Mouse (Mus musculus) adipocyte (in vitro differentiated cells): ENCODE data around the gene Hexb.
"Not testable (repeated sequence)": the region's sequence is repeated elsewhere in the genome, so short reads cannot be mapped to it uniquely, and the experiment has no call there.

Experiments
- DNase-seq: peaks from one replicate; pipeline ENCODE4 v3.0.0-alpha.2; 2016; ENCODE audit warnings: low spot score

Gene Hexb

DNA sequence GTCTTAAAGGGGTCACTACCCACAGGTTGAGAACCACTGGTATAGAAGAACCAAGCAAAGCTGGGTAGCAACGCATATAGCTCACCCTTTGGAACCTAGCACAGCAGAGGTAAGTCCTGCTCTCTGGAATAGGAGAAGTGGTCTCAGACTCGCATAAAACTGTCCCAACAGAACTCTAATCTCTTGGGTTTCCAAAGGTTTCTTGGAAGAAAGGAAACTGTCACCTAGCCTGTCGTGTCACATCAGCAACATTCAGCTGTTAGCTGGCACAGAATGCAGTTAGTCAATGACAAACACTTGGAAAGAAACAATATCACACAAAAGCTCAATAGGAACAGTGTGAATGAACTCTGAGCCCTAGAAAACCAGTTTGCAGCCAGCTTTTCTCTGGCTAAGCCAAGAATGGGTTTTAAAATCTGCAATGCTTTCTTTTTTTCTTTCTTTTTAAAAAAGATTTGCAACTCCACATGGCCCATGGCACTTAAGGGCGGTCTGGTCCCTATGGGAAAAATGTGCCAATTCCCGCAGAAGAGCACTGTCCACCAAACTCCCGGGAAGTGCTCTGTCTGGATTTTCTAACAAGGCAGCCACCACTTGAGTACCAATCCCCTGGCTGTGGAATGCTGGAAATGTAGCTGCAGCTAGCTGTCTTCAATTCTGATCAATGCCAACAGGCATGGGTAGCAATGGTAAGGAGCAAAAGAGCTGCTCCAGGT lies 17.9 kb downstream of the Hexb start:
- DNase-seq, result no peak

DNA sequence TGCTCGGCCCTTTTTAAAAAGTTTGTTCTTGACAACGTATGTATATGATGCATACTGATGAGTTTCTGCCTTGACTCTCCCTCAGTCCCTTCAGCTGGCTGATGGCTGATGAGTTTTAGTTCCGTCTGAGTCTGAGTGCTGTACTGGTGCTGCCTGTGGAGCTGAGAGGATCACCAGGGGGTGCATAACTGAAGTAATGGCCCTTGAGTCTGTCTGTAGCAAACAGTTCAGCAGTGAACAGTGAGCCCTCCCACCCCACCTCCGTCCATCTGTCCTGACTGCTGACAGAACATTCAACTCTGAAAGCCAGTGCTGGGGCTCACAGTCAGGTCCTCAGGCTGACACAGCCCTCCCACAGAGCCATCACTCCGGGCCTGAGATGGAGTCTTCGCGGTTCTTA lies 19.2 kb downstream of the Hexb start:
- DNase-seq, result no peak

DNA sequence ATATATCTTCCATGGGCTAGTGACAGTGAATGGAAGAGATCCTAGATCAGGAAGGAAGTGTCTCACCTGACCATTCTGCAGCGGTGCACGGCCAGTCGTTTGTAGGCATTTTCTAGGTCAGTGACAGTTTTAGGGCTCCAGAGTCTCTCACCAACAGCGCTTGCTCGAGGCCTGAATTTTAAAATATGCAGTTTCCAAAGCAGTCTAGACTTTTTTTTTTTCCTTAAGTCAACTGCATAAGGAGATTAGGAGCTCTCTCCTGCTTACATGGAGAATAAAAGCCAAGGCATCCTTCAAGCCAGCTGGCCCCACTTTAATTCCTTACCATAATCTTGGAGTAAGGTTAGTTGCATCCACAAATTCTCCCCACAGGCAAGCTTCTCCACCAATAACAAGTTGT lies 21.4 kb downstream of the Hexb start:
- DNase-seq, result no peak

DNA sequence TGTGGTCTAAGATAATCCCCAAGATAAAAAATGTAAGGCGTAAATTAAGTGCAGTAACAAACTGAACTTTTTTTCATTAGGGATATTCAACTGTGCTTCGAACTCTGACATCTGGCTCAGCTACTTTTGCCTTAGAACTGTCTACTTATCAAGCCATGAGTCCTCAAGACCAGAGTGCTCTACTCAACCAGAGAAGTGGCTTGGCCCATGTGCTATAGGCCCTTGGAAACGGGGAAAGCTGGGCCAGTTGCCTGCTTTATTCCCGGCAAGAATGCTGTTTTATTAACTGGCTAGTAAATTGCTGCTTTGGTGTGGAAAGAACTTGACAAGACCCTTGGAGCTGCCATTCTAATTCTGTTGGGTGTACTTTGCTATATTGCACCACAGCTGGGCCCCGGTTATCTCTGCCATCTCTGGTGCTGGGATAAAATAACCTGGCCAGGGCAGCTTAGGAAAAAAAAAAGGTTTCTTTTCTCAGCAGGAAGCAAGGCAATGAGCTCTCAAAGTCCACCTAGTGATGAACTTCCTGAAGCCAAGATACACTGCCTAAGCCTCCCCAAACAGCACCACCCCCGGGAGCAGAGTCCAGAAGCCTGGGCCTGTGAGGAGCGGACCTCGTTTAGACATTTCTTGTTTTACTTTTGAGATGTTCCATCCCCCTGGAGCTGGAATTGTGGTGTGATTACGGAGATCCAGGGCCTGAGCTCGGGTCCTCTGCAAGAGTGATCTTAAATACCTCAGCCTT lies 22.5 kb downstream of the Hexb start:
- no peak for DNase-seq

DNA sequence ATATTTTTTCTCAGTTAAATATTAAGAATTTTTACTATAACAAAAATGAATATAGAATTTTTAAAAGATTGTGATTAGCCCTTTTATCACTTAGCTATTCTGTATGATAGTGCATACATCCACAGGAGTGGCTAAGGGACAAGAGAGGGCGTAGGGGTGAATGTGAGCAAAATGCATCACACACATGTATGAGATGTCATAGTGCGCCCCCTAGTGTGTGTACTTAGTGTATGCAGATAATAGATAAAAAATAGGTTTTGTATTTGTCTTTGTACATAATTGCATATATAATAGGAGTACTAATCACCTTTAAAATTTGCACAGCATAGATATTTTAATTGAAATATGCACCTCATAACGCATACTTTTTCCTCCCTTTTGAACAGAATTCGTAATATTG lies 52.3 kb downstream of the Hexb start:
- peak; percentile 50 for DNase-seq

DNA sequence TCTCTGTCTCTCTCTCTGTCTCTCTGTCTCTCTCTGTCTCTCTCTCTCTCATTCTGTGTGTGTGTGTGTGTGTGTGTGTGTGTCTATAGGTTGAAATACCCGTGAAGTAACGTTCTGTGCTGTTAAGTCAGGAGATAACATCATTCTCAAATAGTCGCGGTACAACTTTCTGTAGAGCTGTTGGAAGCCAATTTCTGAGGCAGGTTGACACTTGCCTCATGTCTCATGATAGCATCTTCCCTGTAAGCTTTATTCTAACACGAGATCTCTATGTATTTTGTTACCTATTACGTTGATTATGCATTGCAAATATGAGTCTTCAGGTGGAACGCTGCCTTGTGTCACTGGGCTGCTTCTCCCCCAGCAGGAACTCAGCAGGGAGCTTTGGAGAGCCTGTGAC lies 55.8 kb downstream of the Hexb start:
- DNase-seq, result no peak

DNA sequence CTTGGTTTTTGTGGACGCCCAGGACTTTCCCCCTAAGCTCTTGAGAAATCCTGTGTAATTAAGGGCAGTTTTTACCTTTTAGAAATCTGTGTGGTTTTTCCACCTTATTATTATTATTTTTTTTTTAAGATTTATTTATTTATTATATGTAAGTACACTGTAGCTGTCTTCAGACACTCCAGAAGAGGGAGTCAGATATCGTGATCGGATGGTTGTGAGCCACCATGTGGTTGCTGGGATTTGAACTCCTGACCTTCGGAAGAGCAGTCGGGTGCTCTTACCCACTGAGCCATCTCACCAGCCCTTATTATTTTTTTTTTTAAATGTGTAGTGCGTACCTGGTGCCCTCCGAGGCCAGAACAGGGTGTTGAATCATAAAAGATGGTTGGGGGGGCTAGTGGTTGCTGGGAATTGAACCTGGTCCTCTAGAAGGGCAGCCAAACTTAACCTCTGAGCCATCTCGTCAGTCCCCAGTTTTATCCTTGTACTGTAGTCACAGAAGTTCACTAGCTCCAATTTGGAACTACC lies 59.7 kb downstream of the Hexb start:
- DNase-seq, result not testable (repeated sequence)

DNA sequence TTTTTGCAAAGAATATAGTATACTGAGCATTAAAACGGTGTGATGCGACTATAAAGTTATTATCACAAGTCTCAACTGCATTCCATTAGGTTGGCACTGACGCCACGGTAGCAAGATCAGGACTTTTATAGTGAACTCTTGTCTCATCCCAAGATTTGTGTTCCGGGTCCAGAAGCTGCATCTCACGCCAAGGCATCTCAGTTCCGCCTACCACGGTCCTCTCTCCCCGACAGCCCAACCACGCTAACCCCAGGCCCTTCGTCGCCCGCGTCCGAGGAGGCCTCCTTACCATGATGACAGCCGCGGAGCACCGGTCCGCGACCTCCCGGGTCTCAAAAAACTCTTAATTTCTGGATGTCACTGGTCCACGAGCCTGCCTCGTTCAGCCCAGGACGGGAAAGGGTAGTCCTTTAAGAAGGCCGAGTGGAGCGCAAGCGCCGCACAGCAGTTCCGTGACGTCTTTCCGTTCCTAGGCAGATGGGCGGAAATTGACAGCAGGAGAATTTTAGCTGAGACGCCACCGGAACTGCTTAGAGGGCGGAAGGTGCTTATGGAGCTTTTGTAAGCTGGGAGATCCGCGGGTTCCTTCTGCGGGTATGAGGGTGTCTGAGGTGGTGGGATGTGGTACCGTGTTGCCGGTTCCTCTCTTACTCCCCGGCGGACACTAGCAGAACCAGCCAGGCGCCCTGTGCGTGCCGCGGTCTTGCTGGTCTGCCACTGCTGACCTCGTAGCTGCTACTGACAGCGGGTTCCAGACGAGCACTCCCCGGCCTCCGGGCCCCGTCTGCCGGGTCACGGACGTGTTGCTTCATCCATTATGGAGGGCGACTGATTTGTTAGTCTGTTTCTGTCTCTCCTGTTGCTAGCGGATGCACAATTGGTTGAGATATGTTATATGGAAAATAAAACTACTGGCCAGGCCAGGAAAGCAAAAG lies 60.4 kb downstream of the Hexb start, which contains the start of the genes Gfm2 and Nsa2:
Gene Gfm2 (plus strand): TSS at position 472 of the 935 bp plus-strand sequence.
Gene Nsa2 (minus strand): TSS at position 472 of the 935 bp plus-strand sequence.
- DNase-seq, result peak; percentile 95

DNA sequence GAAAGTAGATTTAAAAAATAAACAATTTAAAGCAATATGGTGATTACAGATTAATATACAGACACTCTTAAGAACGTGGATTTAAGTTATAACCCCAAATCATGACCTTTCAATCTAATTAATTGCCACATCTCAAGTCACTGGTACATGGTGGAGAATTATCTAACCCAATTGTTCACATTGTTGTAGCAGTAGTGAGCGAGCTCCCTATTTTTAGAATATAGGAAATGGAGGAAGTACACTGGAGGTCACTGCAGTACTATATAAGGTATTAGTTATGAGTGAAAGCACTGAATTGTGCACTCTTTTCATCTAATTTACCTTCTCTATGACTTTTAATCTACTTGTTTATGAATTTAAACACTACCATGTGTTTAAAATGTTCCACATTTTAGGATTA lies 67.7 kb downstream of the Hexb start:
- not testable (repeated sequence) for DNase-seq

DNA sequence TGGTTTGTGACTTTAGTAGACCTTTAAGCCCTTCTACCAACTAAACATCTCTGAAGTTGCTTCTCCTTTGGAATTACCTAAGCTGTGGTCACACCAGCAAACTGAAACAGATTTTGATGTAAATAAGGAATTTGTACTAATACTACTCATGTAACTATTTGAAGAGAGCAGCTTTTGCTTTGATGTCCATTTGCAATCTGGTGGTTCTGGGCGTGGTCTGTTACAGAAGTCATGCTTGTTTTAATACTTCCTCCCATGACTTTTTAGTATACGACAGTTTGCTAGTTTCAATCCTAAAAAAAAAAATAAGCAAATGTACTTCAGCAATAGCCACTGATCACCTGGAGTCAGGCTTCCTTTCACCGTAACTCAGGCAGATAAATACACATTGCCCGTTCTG lies 68.5 kb downstream of the Hexb start:
- DNase-seq, result not testable (repeated sequence)
